Mouse (Mus musculus): ENCODE data around the gene Kcna1. TPM values are rescaled to one million over a fixed set of nuclear protein-coding genes. Genes with fewer than 3 reads are reported as not detected.

Kcna1 gene
- total and polyA plus RNA-seq, 3 experiments, result not detected

DNA sequence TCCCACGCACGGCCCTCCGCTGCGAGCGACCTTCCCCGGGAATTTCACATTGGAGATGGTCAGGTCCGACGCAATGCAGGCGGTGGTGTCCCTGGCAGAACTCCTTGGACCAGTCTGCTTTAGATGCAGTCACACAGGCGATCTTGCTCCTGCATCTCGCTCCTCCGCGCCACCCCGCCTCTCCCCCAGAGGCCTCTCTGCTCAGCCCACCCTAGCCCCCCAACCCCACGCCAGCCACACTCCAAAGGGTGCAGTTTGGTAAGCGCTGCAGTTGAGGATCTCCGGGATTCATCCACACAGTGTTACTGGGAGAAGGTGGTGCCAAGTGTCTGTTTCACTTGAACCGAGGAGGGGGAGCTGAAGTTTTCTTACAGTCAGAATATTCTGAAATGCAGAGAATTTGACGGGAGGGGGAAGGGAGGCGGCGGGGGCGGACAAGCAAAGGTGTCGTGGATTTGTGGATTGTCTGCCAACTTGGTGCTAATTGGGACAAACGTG is 1.1 kb downstream of the Kcna1 start:
- H3K27me3 ChIP-seq (ENCODE audit: control insufficient read depth in 1 of 2, insufficient read depth in 2 of 2, low read length in 2 of 2), result no peaks in the 10 kb centered on the region
- H3K36me3 ChIP-seq (ENCODE audit: control insufficient read depth in 1 of 2, insufficient read depth in 2 of 2, low read length in 2 of 2), result no peaks in the 10 kb centered on the region
- H3K9me3 ChIP-seq (replicated peaks; ENCODE audit: insufficient read depth, low read length), result no peaks in the 10 kb centered on the region
- H3K27ac ChIP-seq (ENCODE audit: control insufficient read depth, low read depth, low read length), result no peak overlapping the region
- H3K4me1 ChIP-seq (ENCODE audit: control insufficient read depth in 1 of 2, insufficient read depth in 2 of 2, low read length in 2 of 2), result no peaks in the 10 kb centered on the region
- no peaks in the 10 kb centered on the region for H3K79me2 ChIP-seq (ENCODE audit: control insufficient read depth, insufficient read depth, low read length, poor library complexity)
- TF ChIP-seq MYB (IDR thresholded peaks at IDR 0.05; ENCODE audit: low read depth, low read length) (no peak), HCFC1 (IDR thresholded peaks at IDR 0.05; ENCODE audit: low read depth, low read length) (no peak), ETS1 (IDR thresholded peaks at IDR 0.05; ENCODE audit: low read depth, low read length) (no peak), GABPA (IDR thresholded peaks at IDR 0.05; ENCODE audit: low read depth, low read length) (no peak), MAX (IDR thresholded peaks at IDR 0.05; ENCODE audit: low read length) (no peak), POLR2A (IDR thresholded peaks at IDR 0.05; ENCODE audit: control insufficient read depth in 1 of 2, insufficient read depth in 1 of 2, low read depth in 1 of 2, low read length in 2 of 2, poor library complexity in 1 of 2) (no peak)
- DNase-seq (ENCODE audit: low read depth, low spot score), result no peak
- H3K9ac ChIP-seq (ENCODE audit: control insufficient read depth, low read depth, low read length, poor library complexity, severe bottlenecking), result no peak overlapping the region
- H3K4me3 ChIP-seq (ENCODE audit: control insufficient read depth in 1 of 2, insufficient read depth in 1 of 2, low read depth in 2 of 2, low read length in 2 of 2), result no peak overlapping the region

- no peak for DNase-seq (ENCODE audit: low read depth, low spot score)
- Histone ChIP-seq H3K27ac (ENCODE audit: control insufficient read depth, low read depth, low read length) (no peak overlapping the region), H3K27me3 (ENCODE audit: control insufficient read depth in 1 of 2, insufficient read depth in 2 of 2, low read length in 2 of 2) (no peaks in the 10 kb centered on the region), H3K9ac (ENCODE audit: control insufficient read depth, low read depth, low read length, poor library complexity, severe bottlenecking) (no peak overlapping the region), H3K4me1 (ENCODE audit: control insufficient read depth in 1 of 2, insufficient read depth in 2 of 2, low read length in 2 of 2) (no peaks in the 10 kb centered on the region), H3K4me3 (ENCODE audit: control insufficient read depth in 1 of 2, insufficient read depth in 1 of 2, low read depth in 2 of 2, low read length in 2 of 2) (no peak overlapping the region), H3K9me3 (replicated peaks; ENCODE audit: insufficient read depth, low read length) (no peaks in the 10 kb centered on the region), H3K36me3 (ENCODE audit: control insufficient read depth in 1 of 2, insufficient read depth in 2 of 2, low read length in 2 of 2) (no peaks in the 10 kb centered on the region), H3K79me2 (ENCODE audit: control insufficient read depth, insufficient read depth, low read length, poor library complexity) (no peaks in the 10 kb centered on the region)
- TF ChIP-seq GABPA (IDR thresholded peaks at IDR 0.05; ENCODE audit: low read depth, low read length) (no peak), USF2 (IDR thresholded peaks at IDR 0.05; ENCODE audit: borderline replicate concordance in 1 of 2, insufficient read depth in 1 of 2, low read depth in 1 of 2, low read length in 2 of 2) (no peak), POLR2A (IDR thresholded peaks at IDR 0.05; ENCODE audit: control insufficient read depth in 1 of 2, insufficient read depth in 1 of 2, low read depth in 1 of 2, low read length in 2 of 2, poor library complexity in 1 of 2) (no peak), CHD2 (IDR thresholded peaks at IDR 0.05; ENCODE audit: low read length) (no peak), MAZ (IDR thresholded peaks at IDR 0.05; ENCODE audit: low read depth, low read length) (no peak), TCF12 (IDR thresholded peaks at IDR 0.05; ENCODE audit: low read depth, low read length) (no peak), CHD1 (IDR thresholded peaks at IDR 0.05; ENCODE audit: low read depth, low read length) (no peak), NELFE (IDR thresholded peaks at IDR 0.05; ENCODE audit: low read depth, low read length) (no peak)
These were observed 1.8 kb downstream of the Kcna1 start for GRCm38 (mm10) chr6:126644181-126645043.

Measured in MEL (cell line).